Mouse (Mus musculus) forebrain, embryonic 16.5 days (tissue): ENCODE measurements at regions not wholly inside any gene's neighbourhood (a gene's known extent, or its start where the extent isn't known, plus 50 kb on each side); places are given as distances from the start of the nearest gene placed in this dataset.

ENCODE experiments used
- ATAC-seq: fragments of 200-750 bp; cut with Nextera tagmentation; 2 replicates; pipeline ENCODE4 v1.8.0; 2017; ENCODE audit warnings: mild to moderate bottlenecking, moderate library complexity
- H3K27ac ChIP-seq: fragments of 300-500 bp; sonication (generic); 2 replicates; pipeline ENCODE4 v1.5.1; 2014; ENCODE audit warnings: low read length, control low read depth
- H3K27me3 ChIP-seq: fragments of 300-500 bp; sonication (generic); replicated peaks from 2 replicates; pipeline ENCODE4 v1.6.1; 2014; ENCODE audit warnings: low read length; ENCODE audit not compliant: control insufficient read depth, insufficient read depth
- H3K36me3 ChIP-seq: fragments of 300-500 bp; sonication (generic); 2 replicates; pipeline ENCODE4 v1.6.1; 2014; ENCODE audit not compliant: control insufficient read depth, insufficient read depth
- H3K4me1 ChIP-seq: fragments of 300-500 bp; sonication (generic); replicated peaks from 2 replicates; pipeline ENCODE4 v1.6.1; 2014; ENCODE audit warnings: low read length; ENCODE audit not compliant: control insufficient read depth, insufficient read depth
- H3K4me2 ChIP-seq: fragments of 300-500 bp; sonication (generic); 2 replicates; pipeline ENCODE4 v1.6.1; 2014; ENCODE audit warnings: mild to moderate bottlenecking, low read length, control low read depth
- H3K4me3 ChIP-seq: fragments of 300-500 bp; sonication (generic); replicated peaks from 2 replicates; pipeline ENCODE4 v1.5.1; 2014; ENCODE audit warnings: mild to moderate bottlenecking, low read length, control low read depth
- H3K9ac ChIP-seq: fragments of 300-500 bp; sonication (generic); replicated peaks from 2 replicates; pipeline ENCODE4 v1.6.1; 2014; ENCODE audit warnings: low read depth, low read length, control low read depth
- H3K9me3 ChIP-seq: fragments of 300-500 bp; sonication (generic); 2 replicates; pipeline ENCODE4 v1.6.1; 2016; ENCODE audit warnings: low read length; ENCODE audit not compliant: control insufficient read depth
- WGBS: fragments of 180-500 bp; shearing (Covaris S2); extraction: QIAGEN DNeasy Blood & Tissue Kit; methylation state at CpG from one replicate; pipeline ENCODE4 v1.1.7; 2014; 5-methylcytosine and 5-hydroxymethylcytosine counted together

GRCm38 (mm10) chr15:52944592-52944991 lies 940.1 kb upstream of the Gm7489 start:
- 90% methylated on average over 4 of the region's 4 CpGs for WGBS
- Histone ChIP-seq H3K27me3 (no peaks in the 10 kb centered on the region), H3K4me3 (no peak overlapping the region), H3K9me3 (no peaks in the 10 kb centered on the region), H3K4me2 (no peak overlapping the region), H3K27ac (no peak overlapping the region), H3K9ac (no peak overlapping the region), H3K36me3 (no peaks in the 10 kb centered on the region), H3K4me1 (no peaks in the 10 kb centered on the region)
- ATAC-seq, result no peak

DNA sequence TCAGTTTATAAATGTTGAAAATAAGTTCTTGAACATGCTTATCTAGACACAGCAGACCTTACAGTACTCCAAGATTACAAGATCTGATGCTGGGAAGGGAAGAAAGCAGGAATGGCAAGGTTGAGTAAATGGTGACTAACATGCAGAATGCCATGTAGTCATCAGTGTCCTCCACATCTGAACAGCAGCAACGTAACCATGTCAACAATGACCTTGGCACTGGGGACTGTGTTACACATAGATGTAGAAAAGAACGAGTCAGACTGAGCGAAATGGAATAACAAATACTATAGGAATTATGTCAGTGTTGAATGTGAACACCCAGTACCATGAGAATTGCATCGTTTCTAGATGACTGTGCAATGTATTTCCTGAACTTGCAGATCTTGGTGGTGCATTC lies 936.5 kb upstream of the Gm7489 start:
- Histone ChIP-seq H3K4me1 (no peaks in the 10 kb centered on the region), H3K27ac (no peak overlapping the region), H3K27me3 (no peaks in the 10 kb centered on the region), H3K36me3 (no peaks in the 10 kb centered on the region), H3K4me2 (no peak overlapping the region), H3K4me3 (no peak overlapping the region), H3K9ac (no peak overlapping the region), H3K9me3 (no peaks in the 10 kb centered on the region)
- WGBS, result 85% methylated on average over 4 of the region's 4 CpGs
- ATAC-seq, result no peak

DNA sequence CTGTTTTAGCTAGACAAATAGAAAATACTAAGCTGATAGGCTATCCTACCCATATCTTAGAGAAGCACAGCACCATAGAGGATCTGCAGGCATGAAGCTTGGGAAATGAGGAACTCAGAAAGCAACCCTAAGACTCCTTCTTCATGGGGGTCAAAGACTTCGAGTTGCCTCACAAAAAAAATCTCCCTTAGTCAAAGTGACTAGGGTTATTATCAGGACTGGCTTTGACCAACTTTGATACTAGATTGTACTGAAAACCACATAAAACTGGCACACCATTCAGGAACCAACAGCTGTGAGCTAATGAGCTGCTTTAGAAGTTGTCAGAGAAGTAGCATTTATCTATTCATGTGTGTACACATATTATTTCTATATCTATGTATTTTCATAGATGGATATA lies 931.2 kb upstream of the Gm7489 start:
- ATAC-seq, result no peak
- Histone ChIP-seq H3K27me3 (no peaks in the 10 kb centered on the region), H3K4me2 (no peak overlapping the region), H3K4me3 (no peak overlapping the region), H3K27ac (no peak overlapping the region), H3K9me3 (no peaks in the 10 kb centered on the region), H3K4me1 (no peaks in the 10 kb centered on the region), H3K9ac (no peak overlapping the region), H3K36me3 (no peaks in the 10 kb centered on the region)
- 67% methylated on average over 1 of the region's 1 CpGs for WGBS

- Histone ChIP-seq H3K4me3 (no peak overlapping the region), H3K4me2 (no peak overlapping the region), H3K4me1 (no peaks in the 10 kb centered on the region), H3K36me3 (no peaks in the 10 kb centered on the region), H3K27me3 (no peaks in the 10 kb centered on the region), H3K27ac (no peak overlapping the region), H3K9ac (no peak overlapping the region), H3K9me3 (no peaks in the 10 kb centered on the region)
- ATAC-seq, result no peak
- 91% methylated on average over 7 of the region's 7 CpGs for WGBS
Observed at GRCm38 (mm10) chr15:52954715-52955593, 929.8 kb upstream of the Gm7489 start.

GRCm38 (mm10) chr15:52959711-52960110 lies 925.0 kb upstream of the Gm7489 start:
- no peaks in the 10 kb centered on the region for H3K27me3 ChIP-seq
- H3K9me3 ChIP-seq, result no peaks in the 10 kb centered on the region
- H3K4me3 ChIP-seq, result no peak overlapping the region
- H3K9ac ChIP-seq, result no peak overlapping the region
- WGBS, result 84% methylated on average over 2 of the region's 2 CpGs
- H3K27ac ChIP-seq, result no peak overlapping the region
- H3K4me2 ChIP-seq, result no peak overlapping the region
- no peak for ATAC-seq
- H3K4me1 ChIP-seq, result no peaks in the 10 kb centered on the region
- H3K36me3 ChIP-seq, result no peaks in the 10 kb centered on the region

GRCm38 (mm10) chr15:52961491-52961890 lies 923.2 kb upstream of the Gm7489 start:
- Histone ChIP-seq H3K4me2 (no peak overlapping the region), H3K4me3 (no peak overlapping the region), H3K27me3 (no peaks in the 10 kb centered on the region), H3K36me3 (no peaks in the 10 kb centered on the region), H3K4me1 (no peaks in the 10 kb centered on the region), H3K9ac (no peak overlapping the region), H3K27ac (no peak overlapping the region), H3K9me3 (no peaks in the 10 kb centered on the region)
- WGBS, result 69% methylated on average over 3 of the region's 3 CpGs
- ATAC-seq, result no peak

DNA sequence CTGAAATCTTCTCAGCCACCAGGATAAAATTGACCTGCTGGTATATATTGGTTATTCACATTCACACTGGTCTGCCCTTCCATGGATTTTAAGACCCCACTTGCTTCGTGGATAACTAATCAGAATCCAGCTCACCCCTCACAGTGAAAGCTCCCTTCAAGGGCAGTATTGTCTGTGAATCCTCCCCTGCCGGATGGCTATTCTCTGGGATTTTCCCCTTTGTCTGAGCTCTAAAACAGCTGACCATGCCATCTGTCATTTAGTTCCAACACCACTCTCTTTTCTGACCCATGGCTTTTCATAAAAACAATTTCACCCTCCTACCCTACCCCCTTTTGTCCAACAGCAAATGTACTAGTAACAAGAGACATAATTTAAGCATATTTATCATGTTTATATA lies 920.8 kb upstream of the Gm7489 start:
- no peaks in the 10 kb centered on the region for H3K4me1 ChIP-seq
- H3K27ac ChIP-seq, result no peak overlapping the region
- 12% methylated on average over 2 of the region's 2 CpGs for WGBS
- H3K4me2 ChIP-seq, result no peak overlapping the region
- no peaks in the 10 kb centered on the region for H3K9me3 ChIP-seq
- ATAC-seq, result no peak
- H3K27me3 ChIP-seq, result no peaks in the 10 kb centered on the region
- no peak overlapping the region for H3K4me3 ChIP-seq
- H3K36me3 ChIP-seq, result no peaks in the 10 kb centered on the region
- no peak overlapping the region for H3K9ac ChIP-seq

- H3K4me3 ChIP-seq, result no peak overlapping the region
- no peak overlapping the region for H3K27ac ChIP-seq
- H3K4me2 ChIP-seq, result no peak overlapping the region
- H3K27me3 ChIP-seq, result no peaks in the 10 kb centered on the region
- H3K9ac ChIP-seq, result no peak overlapping the region
- 0 out of 2 replicates have a peak, but pooled peaks have one; percentile 15 for ATAC-seq
- H3K9me3 ChIP-seq, result no peaks in the 10 kb centered on the region
- H3K36me3 ChIP-seq, result no peaks in the 10 kb centered on the region
- WGBS, result 59% methylated on average over 1 of the region's 1 CpGs
- no peaks in the 10 kb centered on the region for H3K4me1 ChIP-seq
Observed at GRCm38 (mm10) chr15:52964403-52964802, 920.3 kb upstream of the Gm7489 start.

DNA sequence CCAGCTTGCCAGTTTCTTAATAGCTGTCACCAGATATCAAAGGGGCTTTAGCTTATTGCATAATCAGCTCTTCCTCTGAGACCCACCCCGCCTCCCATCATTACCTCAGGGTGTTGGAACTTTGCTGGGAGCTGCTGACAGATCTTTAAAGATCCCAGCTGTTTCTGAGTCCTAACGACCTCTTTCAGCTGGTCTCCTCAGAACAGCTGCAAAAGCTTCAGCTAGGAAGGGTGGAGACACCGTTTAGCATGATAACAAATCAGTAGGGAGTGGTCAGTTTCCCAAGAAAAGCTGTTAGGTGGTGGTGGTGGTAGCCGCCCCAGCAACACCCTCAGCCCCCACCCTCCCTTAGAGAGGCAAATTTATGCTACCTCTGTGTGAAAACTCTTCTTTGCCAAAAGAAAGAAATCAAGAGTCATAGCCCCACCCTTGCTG lies 916.9 kb upstream of the Gm7489 start:
- 19% methylated on average over 4 of the region's 4 CpGs for WGBS
- no peak for ATAC-seq
- Histone ChIP-seq H3K36me3 (no peaks in the 10 kb centered on the region), H3K9me3 (no peaks in the 10 kb centered on the region), H3K4me1 (no peaks in the 10 kb centered on the region), H3K9ac (no peak overlapping the region), H3K4me2 (no peak overlapping the region), H3K27me3 (no peaks in the 10 kb centered on the region), H3K4me3 (no peak overlapping the region), H3K27ac (no peak overlapping the region)
